Mouse (Mus musculus) heart, adult 2 months (tissue): Measurements from ENCODE around the gene Syt2. TPM values are rescaled to one million over a fixed set of nuclear protein-coding genes. Genes with fewer than 3 reads are reported as not detected.

Experiments
- DNase-seq, 2 experiments: peaks; one replicate each; pipeline ENCODE4 v3.0.0; 2021
- H3K27ac ChIP-seq: fragments of 200-600 bp; 2 replicates; pipeline ENCODE4 v1.8.1; 2022
- H3K27me3 ChIP-seq: fragments of 200-500 bp; 2 replicates; pipeline ENCODE4 v1.6.1; 2012; ENCODE audit warnings: mild to moderate bottlenecking, low read length, inconsistent platforms, mixed read lengths; ENCODE audit not compliant: control insufficient read depth, insufficient read depth
- H3K36me3 ChIP-seq: fragments of 200-500 bp; 2 replicates; pipeline ENCODE4 v1.6.1; 2012; ENCODE audit warnings: low read length, inconsistent platforms; ENCODE audit not compliant: control insufficient read depth, insufficient read depth
- H3K4me1 ChIP-seq: fragments of 200-500 bp; 2 replicates; pipeline ENCODE4 v1.6.1; 2011; ENCODE audit warnings: low read length; ENCODE audit not compliant: control insufficient read depth, insufficient read depth
- H3K4me3 ChIP-seq: fragments of 200-600 bp; 2 replicates; pipeline ENCODE4 v1.8.1; 2022
- H3K79me2 ChIP-seq: fragments of 200-500 bp; replicated peaks from 2 replicates; pipeline ENCODE4 v1.6.1; 2012; ENCODE audit warnings: mild to moderate bottlenecking, inconsistent platforms, low read length, moderate library complexity, mixed read lengths; ENCODE audit not compliant: control insufficient read depth, insufficient read depth
- H3K9ac ChIP-seq: fragments of 200-500 bp; 2 replicates; pipeline ENCODE4 v1.6.1; 2012; ENCODE audit warnings: low read depth, mild to moderate bottlenecking, control low read depth, inconsistent platforms, low read length, mixed read lengths
- CTCF ChIP-seq: fragments of 200-600 bp; IDR thresholded peaks from 2 replicates; pipeline ENCODE4 v1.8.1; 2022; ENCODE audit warnings: antibody characterized with exemption, mild to moderate bottlenecking, moderate library complexity
- EP300 ChIP-seq: fragments of 200-500 bp; IDR thresholded peaks from 2 replicates; pipeline ENCODE4 v1.6.1; 2011; ENCODE audit warnings: low read depth, low read length, control low read depth; ENCODE audit not compliant: insufficient read depth
- POLR2A ChIP-seq: fragments of 200-500 bp; IDR thresholded peaks from 2 replicates; pipeline ENCODE4 v1.6.1; 2011; ENCODE audit warnings: mild to moderate bottlenecking, low read depth, low read length, control low read depth; ENCODE audit not compliant: insufficient read depth
- WGBS: fragments of 180-500 bp; shearing (Covaris S2); methylation state at CpG from one replicate; pipeline ENCODE4 v1.1.7; 2018; 5-methylcytosine and 5-hydroxymethylcytosine counted together
- intact Hi-C: fragments of 180-260 bp; cut with DNase I; formaldehyde crosslinking; loops from one replicate; pipeline ENCODE4 v1.15.1; 2025
- polyA plus RNA-seq: library from polyadenylated mRNA; depleted of rRNA; stranded (reverse); fragments of >200 nt; gene quantifications from 2 replicates; pipeline ENCODE4 v1.2.3, GENCODE M21; 2012
- total RNA-seq, 2 experiments: library from RNA; stranded (reverse); gene quantifications; 2 replicates each; pipeline ENCODE4 v1.2.3; 2021

The Syt2 gene
- total and polyA plus RNA-seq, 3 experiments = 0.04 to 0.05 TPM; not detected in 1

GRCm38 (mm10) chr1:134650816-134651215 is 4.3 kb downstream of the Syt2 start:
- peaks cover 14% of the 10 kb centered on the region for H3K27me3 ChIP-seq
- 87% methylated on average over 5 of the region's 5 CpGs for WGBS
- intact Hi-C loops = no loop called here

DNA sequence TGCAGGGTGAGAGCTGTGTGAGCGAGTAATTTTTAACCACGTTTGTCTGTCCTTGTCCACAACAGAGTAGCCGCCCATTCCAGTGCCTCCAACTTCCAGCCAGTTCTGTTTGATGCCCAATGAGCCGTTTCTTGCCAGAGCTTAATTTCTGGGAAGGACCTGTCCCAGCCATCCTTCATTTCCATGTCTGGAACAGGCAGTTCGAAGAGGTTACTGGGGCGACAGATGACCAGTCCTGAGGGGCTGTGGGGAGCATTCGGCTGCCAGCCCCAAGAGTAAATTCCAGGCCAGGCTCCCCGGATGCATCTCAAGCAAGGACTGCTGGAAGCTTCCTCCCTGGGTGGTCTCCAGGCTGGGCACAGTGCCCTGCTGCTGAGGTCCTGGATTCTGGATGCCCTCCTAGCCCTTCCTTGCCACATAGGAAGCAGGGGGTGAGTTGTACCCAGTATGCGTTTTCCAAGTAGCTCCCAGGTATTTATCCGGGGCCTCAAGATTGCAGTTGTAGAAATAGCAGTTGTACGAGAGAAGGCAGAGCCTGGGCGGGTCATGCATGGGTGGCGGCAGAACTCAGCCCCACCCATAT is 4.9 kb downstream of the Syt2 start:
- Histone ChIP-seq H3K9ac (no peak overlapping the region), H3K36me3 (no peaks in the 10 kb centered on the region), H3K4me3 (no peak overlapping the region), H3K27me3 (peaks cover 10% of the 10 kb centered on the region), H3K79me2 (no peaks in the 10 kb centered on the region), H3K4me1 (0 out of 2 replicates have a peak, but pooled peaks cover 1% of the 10 kb centered on the region), H3K27ac (no peak overlapping the region)
- WGBS = 54% methylated on average over 13 of the region's 13 CpGs
- TF ChIP-seq EP300 = no peak
- intact Hi-C loops = no loop called here
- peak in 1 of 2 experiments; percentile 30 for DNase-seq

More at GRCm38 (mm10) chr1:134650816-134651215, 4.3 kb downstream of the Syt2 start:
- 0 out of 2 replicates have a peak, but pooled peaks cover 1% of the 10 kb centered on the region for H3K4me1 ChIP-seq
- no peak overlapping the region for H3K4me3 ChIP-seq
- no peaks in the 10 kb centered on the region for H3K79me2 ChIP-seq
- no peak for DNase-seq
- no peak overlapping the region for H3K9ac ChIP-seq
- H3K27ac ChIP-seq = no peak overlapping the region
- H3K36me3 ChIP-seq = no peaks in the 10 kb centered on the region
- TF ChIP-seq CTCF (no peak), POLR2A (no peak), EP300 (no peak)

GRCm38 (mm10) chr1:134651851-134652398 is 5.4 kb downstream of the Syt2 start:
- Histone ChIP-seq H3K9ac (no peak overlapping the region), H3K27ac (no peak overlapping the region), H3K79me2 (no peaks in the 10 kb centered on the region), H3K4me1 (0 out of 2 replicates have a peak, but pooled peaks cover 1% of the 10 kb centered on the region), H3K27me3 (peaks cover 4% of the 10 kb centered on the region), H3K4me3 (no peak overlapping the region), H3K36me3 (no peaks in the 10 kb centered on the region)
- WGBS = 31% methylated on average over 4 of the region's 4 CpGs
- DNase-seq = peak; percentile 11 to 21
- TF ChIP-seq EP300 (no peak), POLR2A (no peak), CTCF (no peak)
- intact Hi-C loops = no loop called here

- Histone ChIP-seq H3K27me3 (no peaks in the 10 kb centered on the region), H3K79me2 (no peaks in the 10 kb centered on the region)
Observed at GRCm38 (mm10) chr1:134653603-134654257, 7.3 kb downstream of the Syt2 start.

GRCm38 (mm10) chr1:134658841-134659240 is 12.4 kb downstream of the Syt2 start:
- no peaks in the 10 kb centered on the region for H3K4me1 ChIP-seq
- no peak for TF ChIP-seq CTCF
- TF ChIP-seq EP300 = no peak
- no peak for TF ChIP-seq POLR2A
- no peak for DNase-seq
- H3K27me3 ChIP-seq = no peaks in the 10 kb centered on the region
- H3K79me2 ChIP-seq = no peaks in the 10 kb centered on the region
- no peak overlapping the region for H3K27ac ChIP-seq
- intact Hi-C loops = no loop called here
- H3K4me3 ChIP-seq = no peak overlapping the region
- no peaks in the 10 kb centered on the region for H3K36me3 ChIP-seq
- WGBS = 30% methylated on average over 7 of the region's 7 CpGs
- no peak overlapping the region for H3K9ac ChIP-seq

More at GRCm38 (mm10) chr1:134653603-134654257, 7.3 kb downstream of the Syt2 start:
- no peak overlapping the region for H3K27ac ChIP-seq
- H3K4me1 ChIP-seq = 0 out of 2 replicates have a peak, but pooled peaks cover 1% of the 10 kb centered on the region
- intact Hi-C loops = no loop called here
- 34% methylated on average over 10 of the region's 10 CpGs for WGBS
- no peaks in the 10 kb centered on the region for H3K36me3 ChIP-seq
- H3K9ac ChIP-seq = no peak overlapping the region
- H3K4me3 ChIP-seq = no peak overlapping the region
- TF ChIP-seq EP300 (no peak), CTCF (no peak), POLR2A (no peak)
- DNase-seq = no peak

DNA sequence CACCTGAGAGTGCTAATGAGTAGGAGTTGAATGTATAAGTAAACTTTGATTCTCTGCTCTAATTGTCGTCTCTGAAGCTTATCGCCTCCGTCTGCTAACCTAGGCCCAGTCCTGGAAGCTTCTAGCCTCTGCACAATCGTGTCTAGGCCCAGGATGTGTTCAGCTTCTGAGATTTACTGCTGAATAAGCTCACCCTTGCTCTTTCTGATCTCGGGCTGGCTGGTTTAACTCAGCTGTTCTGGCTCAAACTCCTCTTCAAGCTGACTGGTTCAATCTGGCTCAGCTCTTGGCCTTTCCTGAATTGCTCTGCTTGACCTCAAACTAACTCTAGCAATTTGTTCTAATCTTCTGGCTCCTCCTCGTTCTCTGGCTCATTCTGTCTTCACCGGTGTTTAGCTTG is 13.7 kb downstream of the Syt2 start:
- Histone ChIP-seq H3K4me3 (no peak overlapping the region), H3K9ac (no peak overlapping the region), H3K27me3 (no peaks in the 10 kb centered on the region), H3K36me3 (no peaks in the 10 kb centered on the region), H3K4me1 (no peaks in the 10 kb centered on the region), H3K27ac (no peak overlapping the region), H3K79me2 (no peaks in the 10 kb centered on the region)
- no peak for TF ChIP-seq POLR2A
- TF ChIP-seq EP300 = no peak
- TF ChIP-seq CTCF = no peak
- DNase-seq = no peak
- 67% methylated on average over 7 of the region's 7 CpGs for WGBS
- intact Hi-C loops = no loop called here
